Mouse (Mus musculus) myocyte (in vitro differentiated cells): ENCODE measurements at regions not wholly inside any gene's neighbourhood (a gene's known extent, or its start where the extent isn't known, plus 50 kb on each side); places are given as distances from the start of the nearest gene placed in this dataset.

Experiments
- CEBPB ChIP-seq: IDR thresholded peaks from 2 replicates; pipeline ENCODE4 v1.6.1; 2011; ENCODE audit warnings: mild to moderate bottlenecking, moderate library complexity; ENCODE audit not compliant: poor library complexity, insufficient read depth, severe bottlenecking
- MAX ChIP-seq: IDR thresholded peaks from one replicate; pipeline ENCODE4 v1.6.1; 2011; ENCODE audit warnings: low read depth, mild to moderate bottlenecking, control low read depth
- MYOD1 ChIP-seq, 3 experiments: IDR thresholded peaks; one replicate each; pipeline ENCODE4 v1.6.1; 2011; ENCODE audit warnings: control low read depth in 2 of 3, low read depth in 2 of 3, mild to moderate bottlenecking in 2 of 3, moderate library complexity in 1 of 3; ENCODE audit not compliant: insufficient read length in 2 of 3, control insufficient read depth in 1 of 3
- POLR2A ChIP-seq: IDR thresholded peaks from one replicate; pipeline ENCODE4 v1.6.1; 2011; ENCODE audit warnings: low read depth, mild to moderate bottlenecking, control low read depth, moderate library complexity; ENCODE audit not compliant: insufficient read length
- TCF12 ChIP-seq: IDR thresholded peaks from one replicate; pipeline ENCODE4 v1.6.1; 2011; ENCODE audit warnings: mild to moderate bottlenecking, control low read depth; ENCODE audit not compliant: poor library complexity, insufficient read depth, severe bottlenecking
- USF1 ChIP-seq: IDR thresholded peaks from one replicate; pipeline ENCODE4 v1.6.1; 2011; ENCODE audit warnings: low read depth, mild to moderate bottlenecking, control low read depth, moderate library complexity

DNA sequence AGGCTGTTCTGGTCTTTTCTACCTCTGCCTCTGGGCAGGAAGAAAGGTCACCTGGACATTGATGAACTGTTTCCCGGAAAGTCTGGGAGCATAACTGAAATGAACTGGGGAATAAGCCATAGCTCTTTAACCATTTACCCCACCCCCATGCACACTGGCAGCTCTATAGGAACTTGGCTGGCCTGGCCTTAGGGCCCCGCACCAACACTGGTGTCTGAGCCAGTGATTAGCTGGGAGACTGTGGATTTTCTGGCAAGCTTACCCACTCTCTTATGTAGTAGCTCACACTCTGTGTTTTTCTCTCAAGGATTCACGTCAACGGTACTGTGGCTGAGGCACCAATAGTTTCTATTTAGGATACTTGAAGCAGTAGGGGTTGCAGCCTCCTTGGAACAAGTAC, 439.8 kb upstream of the Zdhhc25 start:
- TF ChIP-seq TCF12 (no peak), POLR2A (no peak), CEBPB (no peak), MAX (no peak), USF1 (no peak), MYOD1 (IDR thresholded peaks at IDR 0.05; ENCODE audit: control insufficient read depth in 1 of 3, insufficient read length in 2 of 3, low read depth in 2 of 3) (no peak)
